Mouse (Mus musculus): ENCODE measurements around the gene Zfp683.

Gene Zfp683

DNA sequence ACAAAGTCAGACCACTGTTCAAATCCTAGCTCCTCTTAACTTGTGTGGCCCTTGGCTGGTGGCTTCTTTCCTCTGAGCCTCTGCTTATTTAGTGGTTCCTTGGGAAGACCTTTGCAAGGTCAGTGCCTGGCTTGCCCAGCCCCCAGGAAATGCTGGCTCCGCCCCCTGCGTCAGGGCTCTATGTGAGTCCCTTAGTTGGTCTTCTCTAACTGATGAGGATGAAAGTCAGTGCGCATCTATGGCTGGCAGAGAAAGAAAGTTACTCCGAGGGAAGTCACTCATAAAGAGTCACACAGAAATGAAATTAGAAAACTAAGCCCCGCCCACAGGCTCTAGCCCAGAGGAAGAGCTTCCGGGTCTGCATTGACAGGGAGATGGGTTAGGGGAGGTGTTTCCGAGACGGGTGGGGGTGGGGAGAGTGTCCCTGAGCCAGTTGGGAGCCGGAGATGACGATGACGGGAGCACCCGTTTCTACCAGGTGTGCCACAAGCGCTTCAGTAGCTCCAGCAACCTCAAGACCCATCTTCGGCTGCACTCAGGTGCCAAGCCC is 4.6 kb downstream of the Zfp683 start:
- DNase-seq = no peak

DNA sequence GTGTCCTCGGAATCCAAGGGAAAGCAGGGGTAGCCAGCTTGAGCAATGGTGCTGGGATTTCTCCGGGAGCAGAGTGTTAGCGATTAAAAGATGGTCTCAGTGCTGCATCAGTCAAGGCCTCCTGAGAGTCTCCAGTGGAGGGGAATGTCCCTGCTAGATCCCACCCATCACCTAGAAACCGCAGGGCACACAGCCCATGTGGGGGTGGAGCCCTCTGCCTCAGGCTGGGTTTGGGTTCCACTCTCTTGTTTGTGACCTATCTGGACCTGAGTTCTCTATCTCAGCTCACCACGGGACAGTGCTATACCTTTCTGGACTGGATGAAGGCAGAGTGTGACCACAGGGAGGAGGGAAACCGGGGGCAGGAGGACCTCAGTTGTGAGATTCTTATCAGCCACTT is 5.3 kb downstream of the Zfp683 start:
- no peak for DNase-seq

DNA sequence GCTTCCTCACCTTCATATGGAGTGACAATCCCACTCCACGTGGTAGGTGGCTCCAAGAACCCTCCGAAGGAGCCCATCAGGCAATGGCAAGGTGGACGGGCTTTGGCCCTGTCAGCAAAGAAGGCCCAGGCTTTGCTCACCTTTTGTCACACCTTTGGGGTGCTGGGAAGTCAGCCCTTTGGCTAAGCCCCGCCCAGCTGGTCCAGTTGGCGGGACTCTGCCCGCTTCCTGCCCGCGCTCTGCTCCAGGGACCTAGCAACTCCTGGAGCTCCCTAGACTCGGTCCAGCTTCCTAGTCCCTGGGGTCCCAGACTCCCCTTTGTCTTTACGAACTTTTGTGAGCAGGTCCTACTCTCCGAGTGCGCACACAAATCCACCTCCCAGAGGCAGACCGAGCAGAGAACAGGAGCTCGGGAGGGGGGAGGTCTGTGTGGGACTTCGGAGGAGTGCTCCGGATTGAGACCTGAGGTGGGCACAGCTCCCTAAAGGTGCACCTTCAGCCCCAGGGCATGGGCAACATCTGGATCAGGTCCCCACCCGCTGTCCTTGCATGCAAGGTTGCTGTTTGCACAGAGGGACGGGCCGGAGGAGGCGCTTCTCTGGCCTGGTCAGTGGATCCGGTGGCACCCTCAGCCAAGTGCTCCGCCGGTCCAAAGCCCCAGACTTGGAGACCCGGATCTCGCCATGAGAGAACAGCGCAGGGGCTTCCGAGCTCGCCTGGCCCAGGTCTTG is 6.7 kb downstream of the Zfp683 start, which contains the start of gene Crybg2:
Gene Crybg2 (plus strand): TSS at position 681 of the 731 bp plus-strand sequence.
- DNase-seq = no peak

DNA sequence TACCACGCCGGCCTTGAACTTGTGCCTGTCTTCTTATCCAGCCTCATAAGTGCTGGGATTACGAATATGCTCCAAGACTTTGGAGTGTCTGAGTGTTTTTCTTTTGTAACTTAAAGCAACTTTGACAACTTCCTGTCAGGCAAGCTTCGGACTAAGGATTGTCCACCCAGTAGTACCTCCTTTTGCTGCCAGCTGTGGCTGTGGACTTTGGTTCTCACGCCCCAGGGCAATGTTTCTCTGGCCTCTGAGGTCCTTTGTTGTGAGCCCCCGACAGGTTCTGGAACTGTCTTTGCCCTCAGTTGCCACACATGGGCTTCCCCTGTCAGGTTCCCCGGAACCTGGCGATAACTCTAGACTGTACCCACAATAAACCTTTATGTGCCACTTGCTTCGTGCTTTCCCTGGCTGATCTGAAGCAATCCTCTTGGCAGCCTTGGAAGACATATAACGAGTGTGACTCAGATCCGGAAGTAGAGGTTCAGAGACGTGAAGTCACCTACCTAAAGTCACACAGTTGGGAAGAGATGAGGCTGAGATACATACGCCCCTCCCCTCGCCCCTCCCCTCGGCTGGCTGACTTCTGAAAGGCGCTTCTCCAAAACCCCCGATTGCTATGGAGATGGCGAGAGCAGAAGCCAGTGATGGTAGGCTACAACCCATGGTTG is 7.7 kb downstream of the Zfp683 start:
- DNase-seq = peak; percentile 29 to 61

DNA sequence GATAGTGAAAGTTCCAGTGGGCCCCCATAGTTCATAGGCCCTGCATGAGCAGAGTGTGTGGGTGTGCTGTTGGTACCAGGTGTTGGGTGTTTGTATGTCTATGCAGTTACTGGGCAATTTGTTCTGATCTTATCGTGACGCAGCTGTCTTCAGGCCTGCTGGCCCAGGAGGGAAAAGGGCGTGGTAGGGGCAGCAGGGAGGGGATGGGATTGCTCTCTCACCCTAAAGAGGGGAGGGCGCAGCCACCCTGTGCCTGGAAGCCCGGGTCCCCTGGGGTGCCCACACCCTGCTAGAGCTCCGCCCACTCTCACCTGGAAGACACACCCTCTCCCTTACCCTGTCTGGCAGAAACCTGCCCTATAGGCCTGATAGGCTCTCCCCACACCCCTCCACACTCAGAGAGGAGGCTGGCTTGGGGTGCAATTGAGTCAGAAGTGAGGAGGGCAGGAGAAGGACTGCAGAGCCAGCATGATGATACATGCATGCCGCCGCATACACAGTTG is 8.4 kb downstream of the Zfp683 start:
- no peak for DNase-seq

DNA sequence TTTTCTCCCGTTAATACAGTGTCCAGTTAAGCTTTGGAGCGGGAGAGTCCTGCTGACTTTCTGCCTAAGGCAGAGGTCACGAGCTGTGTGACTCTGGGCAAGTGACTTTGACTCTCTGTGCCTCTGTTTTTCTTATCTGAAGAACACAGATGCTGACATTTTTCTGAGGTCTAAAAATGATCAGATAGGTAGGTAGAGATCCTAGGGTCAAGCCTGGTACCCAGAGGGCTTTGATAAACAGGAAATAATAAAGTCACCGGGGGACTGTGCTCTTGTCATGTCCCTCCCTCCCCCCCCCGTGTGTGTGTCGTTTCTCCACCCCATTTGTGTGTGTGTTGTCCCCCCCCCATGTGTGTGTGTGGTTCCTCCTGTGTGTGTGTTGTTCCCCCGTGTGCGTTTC is 8.9 kb downstream of the Zfp683 start:
- DNase-seq = no peak

DNA sequence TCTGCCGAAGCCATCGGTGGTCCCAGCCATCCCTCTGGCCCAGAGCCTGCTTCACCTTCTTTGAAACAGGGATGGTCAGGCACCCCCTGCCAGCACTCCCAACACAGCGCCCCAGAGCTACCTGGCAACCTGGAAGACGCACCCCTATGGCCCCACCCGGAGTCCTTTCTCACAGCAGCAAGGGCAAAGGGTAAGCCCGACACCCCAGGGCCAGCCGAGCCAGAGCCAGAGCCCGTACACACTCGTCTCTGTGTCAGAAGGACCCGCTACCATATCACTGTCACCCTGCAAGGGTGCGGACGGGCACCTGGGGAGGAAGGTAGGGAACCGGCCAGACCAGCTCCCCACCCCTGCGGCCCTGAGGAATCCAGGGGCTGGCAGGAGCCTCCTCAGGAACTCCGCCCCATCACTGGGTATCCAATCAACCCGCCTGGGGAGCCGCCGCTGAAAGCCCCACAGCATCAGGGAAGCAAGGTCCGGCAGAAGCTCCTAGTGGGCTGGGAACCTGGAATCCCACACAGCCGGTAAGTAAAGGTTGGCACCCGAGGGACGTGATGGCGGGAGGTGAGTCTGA is 11.9 kb downstream of the Zfp683 start:
- peak; percentile 19 to 71 for DNase-seq

DNA sequence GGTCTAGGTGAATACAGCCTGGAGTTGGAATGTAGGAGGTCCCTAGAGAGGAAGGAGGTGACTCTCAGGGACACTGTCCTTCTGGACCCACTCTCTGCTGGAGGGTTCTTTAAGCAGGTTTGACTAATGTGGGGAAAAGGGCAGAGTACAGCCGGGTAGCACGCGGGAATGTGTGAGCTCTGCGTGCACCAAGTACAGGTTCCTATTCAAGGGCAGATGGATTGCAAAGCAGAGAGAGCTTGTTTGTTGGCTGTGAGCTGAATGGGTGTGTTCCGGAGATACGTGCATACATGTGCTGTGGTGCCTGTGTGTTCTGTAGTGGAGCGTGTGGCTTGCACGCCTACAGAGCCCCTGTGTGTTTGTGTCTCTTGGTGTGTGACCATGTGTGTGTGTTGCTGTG is 13.7 kb downstream of the Zfp683 start:
- peak; percentile 52 to 78 for DNase-seq

DNA sequence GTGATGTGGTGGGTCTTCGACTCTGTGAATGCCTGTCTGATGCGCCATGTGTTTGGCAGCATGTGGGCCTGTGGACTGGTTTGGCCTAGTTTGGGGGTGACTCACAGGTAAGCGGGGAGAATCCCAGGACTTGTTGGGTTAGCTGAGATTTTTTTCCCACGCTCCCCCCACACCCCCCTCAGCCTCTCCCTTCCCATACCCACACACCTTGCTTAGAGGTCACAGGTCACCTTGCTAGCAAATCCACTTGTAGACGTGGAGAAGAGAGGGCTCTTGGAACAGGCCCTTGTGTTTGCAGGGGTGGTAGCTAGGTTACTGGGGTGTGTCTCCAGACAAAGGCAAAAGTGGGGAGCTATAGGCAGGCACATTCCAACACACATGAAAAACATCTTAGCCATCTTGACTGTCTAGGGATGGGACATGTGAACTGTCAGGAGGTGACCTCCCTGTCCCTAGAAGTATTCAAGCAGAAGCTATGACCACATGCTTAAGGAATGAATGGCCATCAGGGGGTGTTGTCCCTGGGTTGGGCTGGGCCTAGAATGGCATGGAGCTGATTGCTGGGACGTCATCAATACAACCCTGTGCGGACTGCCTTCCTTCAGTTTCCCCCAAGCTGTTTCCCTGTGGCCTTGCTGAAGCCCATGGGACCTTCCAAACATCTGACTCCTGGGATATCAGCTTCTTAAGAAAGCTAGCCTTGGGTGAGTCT is 14.4 kb downstream of the Zfp683 start:
- no peak for DNase-seq

DNA sequence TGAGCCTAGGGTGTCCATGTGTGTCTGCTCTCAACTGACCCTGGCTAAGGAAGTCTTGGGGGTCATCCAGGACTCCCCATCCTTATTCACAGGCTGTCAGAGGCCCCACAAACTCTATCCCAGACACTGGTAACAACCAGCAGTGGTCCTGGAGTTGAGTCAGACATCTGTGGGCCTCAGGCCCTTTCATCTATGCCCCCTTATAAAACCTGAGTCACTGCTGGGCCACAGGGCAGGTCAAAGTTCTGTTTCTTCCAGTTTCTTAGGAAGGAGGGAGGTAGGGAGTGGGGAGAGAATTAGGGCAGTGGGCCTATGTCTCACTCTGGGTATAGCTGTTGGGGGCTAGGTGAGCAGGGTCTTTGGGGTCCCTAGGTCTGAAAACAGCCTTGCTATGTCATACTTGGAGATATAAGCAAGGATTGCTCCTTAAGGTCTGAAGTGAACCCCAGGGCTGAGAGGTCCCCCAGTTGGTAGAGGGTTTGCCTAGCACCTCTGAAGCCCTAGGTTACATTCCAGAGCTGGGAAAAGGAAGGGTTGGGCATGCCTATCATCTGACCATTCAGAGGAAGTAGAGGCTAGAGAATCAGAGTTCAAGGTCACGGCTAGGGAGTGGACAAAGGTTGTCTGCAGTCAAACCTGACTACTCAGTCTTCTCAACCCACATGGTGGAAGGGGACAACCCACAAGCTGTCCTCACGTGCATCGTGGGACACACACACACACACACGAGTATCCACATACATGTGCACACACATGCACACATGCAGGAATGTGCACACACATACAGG is 15.3 kb downstream of the Zfp683 start:
- no peak for DNase-seq

DNA sequence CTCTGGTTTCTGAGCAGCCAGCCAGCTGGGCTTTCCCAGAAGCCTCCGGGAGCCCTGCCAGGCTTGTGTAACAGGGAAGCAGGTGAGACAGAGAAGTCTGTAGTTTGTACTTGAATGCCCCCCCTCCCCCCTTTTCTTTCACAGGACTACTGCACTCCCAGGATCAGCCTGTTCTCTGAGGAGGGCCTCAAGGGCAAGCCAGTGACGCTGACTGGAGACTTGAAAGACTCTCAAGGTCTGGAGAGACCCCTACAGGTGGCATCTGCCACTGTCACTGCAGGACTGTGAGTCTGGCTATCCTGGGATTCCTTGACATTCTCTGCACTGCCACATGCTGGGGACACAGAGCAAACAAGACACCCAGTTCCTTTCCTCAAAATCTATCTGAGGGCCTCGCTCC is 25.1 kb downstream of the Zfp683 start:
- DNase-seq = peak; percentile 73 to 87

DNA sequence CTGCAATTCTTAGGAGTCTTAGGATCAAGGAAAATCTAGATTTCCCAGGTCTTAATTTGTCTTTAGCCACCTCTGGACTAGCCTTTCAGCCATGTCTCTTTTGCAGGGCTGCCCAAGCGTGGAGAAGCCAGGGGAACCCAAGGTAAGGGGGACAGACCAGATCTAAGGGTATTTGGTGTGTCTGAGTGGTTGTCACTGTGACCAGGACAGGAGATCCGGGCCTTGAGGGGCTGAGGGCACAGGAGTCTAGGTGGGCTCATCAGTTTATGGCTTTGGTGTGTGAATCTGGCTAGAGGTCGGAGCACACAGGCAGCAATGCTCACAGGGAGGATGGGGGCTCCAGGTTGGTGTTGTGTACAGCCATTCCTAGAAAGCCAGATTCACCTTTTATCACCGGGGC is 27.0 kb downstream of the Zfp683 start:
- DNase-seq = no peak

DNA sequence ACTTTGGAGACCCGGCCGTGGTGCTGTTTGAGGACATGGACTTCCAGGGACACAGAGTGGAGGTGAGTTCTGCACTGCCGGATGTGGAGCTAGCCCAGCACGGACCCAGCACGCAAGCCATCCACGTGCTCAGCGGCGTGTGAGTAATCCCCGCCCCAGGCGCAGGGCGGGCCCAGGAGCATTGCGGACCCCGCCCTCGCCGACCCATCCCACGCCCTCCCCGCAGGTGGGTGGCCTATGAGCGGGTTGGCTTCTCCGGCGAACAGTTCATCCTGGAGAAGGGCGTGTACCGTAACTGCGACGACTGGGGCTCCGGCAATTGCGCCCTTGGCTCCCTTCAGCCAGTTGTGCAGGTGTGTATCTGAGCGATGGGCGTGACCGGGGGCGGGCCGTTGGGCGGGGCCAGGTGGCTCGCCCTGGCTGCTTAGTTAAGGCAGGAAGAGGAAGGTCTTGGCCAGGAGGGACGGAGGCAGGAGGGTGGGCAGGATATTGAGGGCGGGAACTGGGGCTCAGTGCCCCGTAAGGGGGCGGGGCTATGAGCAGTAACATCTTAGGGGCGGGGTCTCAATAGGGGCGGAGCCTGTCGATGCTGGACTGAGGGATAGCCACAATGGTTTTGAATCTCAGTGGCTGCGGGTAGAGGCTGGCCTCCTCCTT is 28.2 kb downstream of the Zfp683 start:
- peak; percentile 82 to 94 for DNase-seq

DNA sequence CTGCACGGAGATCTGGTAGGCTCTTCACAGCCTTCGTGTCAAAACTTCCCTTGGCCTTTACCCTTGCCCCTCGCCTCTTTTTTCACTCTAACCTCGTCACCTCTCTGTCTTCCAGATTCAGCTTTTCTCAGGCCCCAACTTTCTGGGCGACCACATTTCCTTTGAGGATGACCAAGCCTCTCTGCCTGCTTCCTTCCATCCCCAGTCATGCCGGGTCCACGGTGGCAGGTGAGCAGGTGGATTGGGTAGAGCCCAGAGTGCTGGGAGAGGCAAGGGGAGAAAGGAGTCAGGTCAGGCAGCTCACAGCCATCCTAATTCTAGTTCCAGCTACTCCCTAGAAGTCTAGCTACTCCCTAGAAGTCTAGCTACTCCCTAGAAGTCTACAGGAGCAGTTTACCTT is 28.8 kb downstream of the Zfp683 start:
- DNase-seq = no peak

DNA sequence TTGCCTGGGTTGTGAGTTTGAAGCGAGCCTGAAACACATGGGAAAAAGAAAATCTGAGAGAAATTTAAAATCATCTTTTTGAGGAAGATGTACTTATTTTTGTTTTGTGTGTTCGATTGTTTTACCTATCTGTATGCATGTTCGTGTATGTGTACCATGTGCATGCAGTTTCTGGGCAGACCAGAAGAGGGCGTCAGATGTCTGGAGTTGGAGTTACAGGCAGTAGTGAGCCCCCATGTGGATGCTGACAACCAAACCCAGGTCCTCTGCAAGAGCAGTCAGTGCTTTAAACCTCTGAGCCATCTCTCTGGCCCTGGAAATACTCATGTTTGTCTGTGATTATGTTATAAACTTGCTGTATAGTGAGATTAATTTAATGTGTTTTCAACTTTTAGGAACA is 31.4 kb downstream of the Zfp683 start:
- no peak for DNase-seq

DNA sequence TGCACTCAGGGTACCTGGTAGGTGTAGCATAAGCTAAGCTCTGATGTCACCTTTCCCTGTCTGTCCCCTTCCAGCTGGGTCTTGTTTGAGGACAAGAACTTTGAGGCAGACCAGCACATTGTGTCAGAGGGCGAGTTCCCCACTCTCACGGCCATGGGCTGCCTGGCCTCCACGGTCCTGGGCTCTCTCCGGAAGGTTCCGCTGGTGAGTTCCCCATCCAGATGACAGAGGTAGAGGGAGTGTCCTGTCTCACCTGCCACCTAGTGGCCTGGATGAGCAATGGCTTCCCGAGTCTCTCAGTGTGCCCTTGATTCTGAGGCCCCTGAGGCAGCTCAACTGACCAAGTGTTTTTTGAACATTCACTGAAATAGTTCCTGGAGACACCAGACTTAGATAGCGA is 33.8 kb downstream of the Zfp683 start:
- peak; percentile 51 to 68 for DNase-seq

DNA sequence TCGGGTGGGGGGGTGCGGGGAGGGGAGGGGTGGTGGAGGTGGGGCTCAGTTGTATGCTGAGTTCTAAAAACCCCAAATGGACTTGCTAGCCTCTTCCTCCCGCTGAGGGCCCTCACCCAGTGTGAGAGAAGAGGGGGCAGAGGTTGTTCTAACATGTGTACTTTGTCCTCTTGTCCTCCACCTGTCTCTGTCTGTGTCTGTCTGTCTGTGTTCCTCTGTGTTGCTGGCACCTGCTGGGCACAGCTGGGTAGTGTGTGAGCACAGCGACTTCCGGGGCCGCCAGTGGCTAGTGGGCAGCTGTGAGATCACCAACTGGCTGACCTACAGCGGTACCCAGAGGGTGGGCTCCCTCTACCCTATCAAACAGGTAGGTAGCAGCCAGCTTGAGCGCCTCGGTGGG is 35.4 kb downstream of the Zfp683 start:
- DNase-seq = no peak

DNA sequence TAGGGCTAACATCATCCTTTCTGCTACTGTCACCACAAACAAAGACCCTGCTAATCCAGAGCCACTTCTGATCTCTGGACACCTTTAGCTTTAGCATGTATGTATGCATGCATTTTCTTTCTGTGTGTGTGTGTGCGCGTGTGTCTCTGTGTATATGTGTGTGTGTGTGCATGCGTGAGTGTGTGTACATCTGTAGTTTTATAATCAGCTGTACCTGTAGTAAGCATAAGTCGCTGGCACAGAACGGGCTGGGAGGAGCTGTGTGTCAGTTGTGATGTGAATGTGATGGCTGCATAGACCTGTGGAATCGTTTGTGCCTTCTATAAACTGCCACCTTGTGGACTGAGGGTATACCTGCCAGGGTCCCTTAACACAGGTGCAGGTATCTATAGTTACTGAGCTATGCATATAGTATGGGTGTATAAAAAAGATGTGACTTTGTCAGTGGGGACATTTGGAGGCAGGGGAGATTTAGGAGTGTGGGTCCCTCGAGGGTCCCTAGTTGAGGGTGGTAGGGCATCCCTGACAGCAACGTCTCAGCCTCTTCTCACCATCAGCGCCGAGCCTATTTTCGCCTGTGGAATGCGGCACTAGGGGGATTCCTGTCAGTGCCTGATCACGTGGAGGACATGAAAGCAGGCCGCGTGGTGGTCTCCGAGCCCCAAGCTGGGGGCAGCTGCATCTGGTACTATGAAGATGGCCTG is 37.0 kb downstream of the Zfp683 start:
- DNase-seq = no peak

DNA sequence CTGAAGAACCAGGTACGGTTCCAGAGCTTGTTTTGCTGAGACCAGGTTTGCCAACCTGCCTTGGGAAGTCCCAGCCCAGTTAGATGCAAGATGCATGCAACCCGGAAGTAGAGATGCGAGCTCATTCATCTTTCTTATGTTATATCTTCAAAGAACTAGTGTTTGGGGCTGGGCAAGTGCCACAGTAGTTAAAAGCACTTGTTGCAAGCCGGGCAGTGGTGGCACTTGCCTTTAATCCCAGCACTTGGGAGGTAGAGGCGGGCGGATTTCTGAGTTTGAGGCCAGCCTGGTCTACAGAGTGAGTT is 37.5 kb downstream of the Zfp683 start:
- DNase-seq = no peak

DNA sequence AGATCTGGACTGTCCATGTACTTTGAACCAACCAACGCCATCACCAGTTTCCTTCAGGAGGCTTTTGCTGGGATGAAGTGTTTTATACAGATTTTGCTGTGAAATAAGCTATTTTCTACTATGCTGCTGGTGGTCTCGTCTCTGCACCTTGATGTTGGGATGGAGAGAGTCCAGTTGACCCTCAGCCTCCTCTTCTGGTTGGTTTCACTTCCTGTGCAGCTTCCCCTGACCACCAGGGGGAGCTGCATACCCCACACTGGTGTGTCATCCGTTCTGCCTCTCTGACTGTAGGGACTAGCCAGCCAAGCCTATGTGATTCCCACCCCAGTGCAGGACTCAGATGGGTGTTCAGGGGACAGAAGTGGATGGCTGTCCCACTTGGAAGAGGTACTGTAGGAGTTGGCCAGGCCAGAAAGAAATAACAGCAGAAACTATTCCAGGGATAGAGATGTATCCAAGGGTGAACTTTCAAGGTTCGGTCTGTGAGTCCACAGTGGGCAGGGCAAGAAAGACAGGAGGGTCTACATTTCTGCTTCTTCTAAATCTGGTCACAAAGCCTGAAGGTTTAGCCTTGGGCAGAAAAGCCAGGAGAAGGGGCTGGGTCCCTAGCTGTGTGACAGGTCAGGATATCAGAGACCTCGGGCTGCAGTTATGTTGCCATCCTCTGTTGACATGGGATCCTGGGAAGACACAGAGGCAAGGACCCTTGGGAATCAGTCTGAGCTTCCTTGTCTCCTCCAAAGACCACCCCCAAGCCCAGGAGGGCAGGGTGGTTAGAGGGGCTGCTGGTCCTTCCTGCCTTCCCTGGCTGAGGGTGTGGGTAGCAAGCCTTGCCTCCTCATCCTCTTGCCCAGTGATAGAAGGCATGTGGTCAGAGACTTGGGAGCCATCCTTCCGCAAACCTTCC is 39.0 kb downstream of the Zfp683 start:
- DNase-seq = peak; percentile 61 to 71

All from kidney, postnatal 25 days (tissue).